Mouse (Mus musculus) thymus, postnatal 10 days (tissue): ENCODE measurements around the gene Ubap2l.

Experiments
- DNase-seq, 2 experiments: peaks; one replicate each; pipeline ENCODE4 v3.0.0; 2021; ENCODE audit warnings: low spot score in 2 of 2

The Ubap2l gene

DNA sequence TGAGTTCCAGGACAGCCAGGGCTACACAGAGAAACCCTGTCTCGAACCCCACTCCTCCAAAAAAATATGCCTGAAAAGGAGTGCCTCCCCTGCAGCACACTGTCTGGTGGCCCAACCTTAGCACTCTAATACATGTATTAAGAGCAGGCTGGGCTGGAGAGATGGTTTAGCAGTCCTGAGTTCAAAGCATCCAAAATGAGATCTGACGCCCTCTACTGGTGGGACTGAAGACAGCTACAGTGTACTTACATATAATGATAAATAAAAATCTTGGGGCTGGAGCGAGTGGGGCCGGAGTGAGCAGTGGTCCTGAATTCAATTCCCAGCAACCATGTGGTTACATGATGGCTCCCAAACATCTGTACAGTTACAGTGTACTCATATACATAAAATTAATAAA is 85.5 kb downstream of the Ubap2l start:
- DNase-seq, result peak in 1 of 2 experiments; percentile 55

DNA sequence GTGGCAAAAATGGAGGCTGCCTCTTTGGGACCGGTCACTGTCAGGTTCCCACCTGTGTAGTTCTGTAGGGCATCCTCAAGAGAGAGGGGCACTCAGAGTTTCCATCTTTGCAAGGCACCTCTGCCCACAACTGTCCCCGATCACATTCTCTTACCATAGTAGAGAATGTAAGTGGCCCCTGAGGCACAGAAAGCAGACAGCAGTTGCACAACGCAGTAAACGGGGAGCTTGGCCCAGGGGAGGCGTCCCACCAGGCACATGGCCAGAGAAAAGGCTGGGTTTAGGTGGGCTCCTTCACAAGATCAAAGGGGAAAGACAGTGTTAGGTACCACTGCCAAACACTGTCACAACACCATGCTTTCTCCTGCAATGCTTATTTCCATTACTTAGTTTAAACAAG is 86.5 kb downstream of the Ubap2l start:
- DNase-seq, result no peak

DNA sequence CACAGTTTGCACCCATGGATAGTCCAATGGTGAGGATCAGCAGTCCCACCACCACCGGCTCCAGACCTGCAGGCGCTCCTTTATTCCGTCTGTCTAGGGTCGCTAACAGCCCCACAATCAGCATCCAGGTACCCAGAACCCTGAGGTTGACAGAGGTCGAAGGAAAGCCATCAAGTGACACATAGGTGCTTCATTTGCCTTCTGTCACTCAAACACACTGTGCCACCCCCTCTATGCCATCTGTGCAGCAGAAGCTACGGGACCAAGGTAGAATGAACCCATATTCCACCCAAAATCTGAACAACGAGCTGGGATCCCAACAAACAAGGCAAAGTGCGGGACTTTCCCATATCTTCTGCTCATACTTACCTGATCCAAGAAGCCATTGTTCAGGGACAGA is 86.9 kb downstream of the Ubap2l start:
- no peak for DNase-seq

DNA sequence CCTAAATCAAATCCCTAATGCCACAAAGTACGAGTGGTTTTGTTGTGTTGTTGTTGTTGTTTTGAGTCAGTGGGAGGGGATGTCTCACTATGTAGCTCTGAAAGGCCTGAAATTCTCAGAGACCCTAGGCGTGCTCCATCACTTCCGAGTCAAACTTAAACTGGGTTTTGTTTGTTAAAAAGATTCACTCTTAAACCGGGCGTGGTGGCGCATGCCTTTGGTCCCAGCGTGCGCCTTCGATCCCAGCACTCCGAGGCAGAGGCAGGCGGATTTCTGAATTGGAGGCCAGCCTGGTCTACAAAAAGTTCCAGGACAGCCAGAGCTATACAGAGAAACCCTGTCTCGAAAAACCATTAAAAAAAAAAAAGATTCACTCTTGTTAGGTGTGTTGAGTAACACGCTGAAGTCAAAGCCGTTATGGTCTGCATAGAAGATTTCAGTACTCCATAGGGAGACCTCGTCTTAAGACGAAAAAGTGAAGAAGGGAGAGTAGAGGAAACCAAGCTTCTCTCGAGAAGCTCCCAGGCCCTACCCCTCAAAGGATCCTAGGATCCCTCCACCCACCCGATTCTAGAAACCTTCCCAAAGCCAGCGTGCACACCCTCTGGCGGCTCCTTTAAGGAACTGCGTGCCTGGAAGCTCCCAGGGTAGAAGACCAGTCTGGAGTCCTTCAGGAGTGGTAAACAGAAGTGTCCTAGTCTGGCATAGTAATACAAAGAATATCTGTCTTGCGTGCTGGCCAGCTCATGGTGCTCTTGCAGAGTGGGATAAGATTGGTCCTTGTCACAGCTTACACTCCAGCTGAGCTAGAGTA is 88.3 kb downstream of the Ubap2l start:
- DNase-seq, result peak; percentile 36 to 44

DNA sequence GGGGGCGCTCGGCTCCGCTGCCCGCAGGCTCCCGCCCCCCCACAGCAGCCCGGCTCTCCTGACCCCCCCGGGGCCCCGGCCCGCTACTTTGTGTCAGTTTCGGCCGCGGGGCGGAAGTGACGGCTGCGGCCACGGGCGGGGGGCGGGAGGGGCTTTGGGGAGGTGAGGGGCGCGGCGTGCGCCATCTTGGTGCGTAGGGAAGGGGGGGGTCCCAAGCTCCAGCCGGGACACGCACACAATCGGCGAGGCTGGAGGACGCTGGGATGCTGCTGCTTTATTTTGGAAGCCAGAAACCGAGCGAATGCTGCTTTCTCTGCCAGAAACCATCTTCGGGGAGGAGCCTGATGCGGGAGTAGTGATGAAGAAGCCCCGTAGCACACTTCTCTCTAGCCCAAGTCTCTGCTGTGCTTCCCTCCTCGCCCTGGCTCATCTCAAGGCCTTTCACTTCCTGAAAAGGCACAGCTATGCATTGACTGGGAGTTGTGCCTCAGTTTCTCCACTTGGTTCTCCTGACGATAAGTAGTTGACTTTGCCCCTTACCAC is 89.1 kb downstream of the Ubap2l start, which contains the start of gene Atp8b2:
Atp8b2 (minus strand) TSS at position 288 of the 543 bp plus-strand sequence.
- DNase-seq, result peak; percentile 48 to 68

DNA sequence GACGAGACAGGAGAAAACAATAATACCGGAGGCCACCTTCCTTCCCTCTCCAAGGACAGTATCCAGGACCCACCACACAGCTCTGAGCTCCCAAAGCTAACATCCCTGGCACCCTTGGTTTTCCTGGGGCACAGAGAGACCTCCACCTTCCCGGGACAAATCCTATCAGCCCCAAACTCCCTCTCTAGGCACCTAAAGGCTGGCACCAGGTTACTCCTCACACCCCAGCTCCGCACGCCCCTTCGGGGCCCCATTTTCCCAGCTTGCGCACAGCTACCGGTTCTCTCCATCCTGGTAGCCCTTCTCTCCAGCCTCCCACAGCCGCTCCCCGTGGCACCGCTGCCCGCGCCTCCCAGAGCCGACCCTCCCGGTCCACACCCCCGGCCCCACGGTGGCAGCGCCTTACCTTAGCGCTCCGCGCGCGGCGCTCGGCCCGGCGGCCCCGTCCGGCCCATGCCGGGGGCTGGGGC is 89.6 kb downstream of the Ubap2l start:
- DNase-seq, result peak in 1 of 2 experiments; percentile 40

DNA sequence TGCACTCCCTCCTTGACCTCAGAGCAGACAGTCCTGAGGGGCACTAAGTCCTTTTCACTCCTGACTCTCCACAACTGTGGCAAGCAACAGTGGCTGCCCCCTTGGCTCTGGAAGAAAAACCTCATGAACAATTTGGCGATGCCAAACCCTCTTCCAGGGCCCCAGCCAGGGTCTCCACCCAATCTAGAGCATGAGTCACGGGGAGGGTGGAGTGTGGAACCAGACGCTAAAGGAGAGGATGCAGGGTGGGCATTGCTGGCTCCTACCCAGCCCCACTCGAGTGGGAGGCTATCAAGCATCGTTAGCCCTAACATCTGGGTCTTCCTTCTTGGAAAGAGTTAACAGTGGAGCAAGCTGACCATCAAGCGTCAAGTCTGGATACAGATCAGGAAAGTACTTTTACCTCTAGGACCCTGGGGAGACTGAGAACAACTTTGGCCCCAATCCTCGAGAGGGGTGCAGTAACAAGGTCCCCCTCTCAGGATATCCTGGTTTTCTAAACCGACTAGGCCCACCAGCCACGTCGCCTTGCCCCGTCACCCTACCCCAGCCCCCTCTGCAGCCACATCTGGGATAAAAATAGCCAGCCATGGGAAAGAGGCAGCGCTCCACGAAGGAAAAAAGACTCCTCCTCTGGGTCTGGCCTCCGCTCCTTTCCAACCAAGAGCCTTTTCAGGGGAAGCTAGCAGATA is 90.2 kb downstream of the Ubap2l start:
- no peak for DNase-seq

DNA sequence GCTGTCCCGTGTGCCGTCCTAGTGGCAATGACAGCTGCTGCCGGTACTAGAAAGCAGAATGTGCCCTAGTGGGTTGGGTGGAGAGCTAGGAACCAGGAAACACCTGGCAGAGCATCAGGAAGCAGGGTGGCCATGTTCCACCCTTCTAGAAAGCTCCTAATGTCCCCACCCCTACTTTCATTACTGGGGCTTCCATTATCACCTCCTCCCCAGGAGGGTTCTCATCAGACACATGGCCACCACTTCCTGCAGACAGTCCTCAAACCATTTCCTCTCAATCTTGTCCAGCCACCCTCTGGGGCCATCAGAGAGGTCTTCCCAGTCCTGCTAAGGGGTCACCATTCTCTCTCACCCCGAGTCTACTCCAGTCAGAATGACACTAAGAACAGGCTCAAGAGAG is 91.0 kb downstream of the Ubap2l start:
- no peak for DNase-seq

DNA sequence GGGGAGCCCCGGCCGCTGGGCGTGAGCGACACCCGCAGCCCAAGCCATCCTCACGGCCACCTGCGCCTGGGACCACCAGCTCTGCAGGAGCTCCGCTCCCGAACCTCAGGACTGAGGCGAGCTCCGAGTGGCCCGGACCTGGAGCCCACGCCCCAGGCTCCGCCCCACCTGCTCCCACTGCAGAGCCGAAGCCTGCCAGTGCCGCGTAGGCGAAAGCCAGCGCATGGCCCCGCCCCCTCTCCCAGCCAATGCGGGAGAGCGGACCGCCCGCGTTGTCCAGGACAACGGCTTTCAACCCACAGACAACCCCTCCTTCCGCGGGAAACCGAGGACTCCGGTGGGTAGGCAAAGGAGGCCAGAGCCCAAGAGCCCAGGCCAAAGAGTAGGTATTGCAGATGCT is 92.0 kb downstream of the Ubap2l start:
- DNase-seq, result peak; percentile 77

DNA sequence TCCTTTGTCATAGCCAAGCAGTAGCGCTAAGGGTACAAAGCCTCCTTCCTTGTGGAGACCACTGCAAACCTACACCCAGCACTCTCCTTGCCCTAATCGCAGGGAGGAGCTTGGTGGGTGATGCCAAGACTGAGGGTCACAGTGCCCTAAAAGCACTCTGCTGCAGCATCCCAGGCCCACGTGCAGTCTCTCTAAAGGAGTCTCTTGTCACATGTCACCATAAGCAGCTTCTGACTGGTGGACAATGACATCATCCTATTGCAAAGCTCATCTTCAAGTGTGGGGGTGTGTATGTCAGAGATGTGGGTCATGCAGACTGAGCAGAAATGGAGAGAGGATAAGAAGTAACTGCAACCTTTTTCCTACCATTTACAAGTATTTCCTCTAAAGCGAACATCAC is 93.0 kb downstream of the Ubap2l start:
- no peak for DNase-seq

DNA sequence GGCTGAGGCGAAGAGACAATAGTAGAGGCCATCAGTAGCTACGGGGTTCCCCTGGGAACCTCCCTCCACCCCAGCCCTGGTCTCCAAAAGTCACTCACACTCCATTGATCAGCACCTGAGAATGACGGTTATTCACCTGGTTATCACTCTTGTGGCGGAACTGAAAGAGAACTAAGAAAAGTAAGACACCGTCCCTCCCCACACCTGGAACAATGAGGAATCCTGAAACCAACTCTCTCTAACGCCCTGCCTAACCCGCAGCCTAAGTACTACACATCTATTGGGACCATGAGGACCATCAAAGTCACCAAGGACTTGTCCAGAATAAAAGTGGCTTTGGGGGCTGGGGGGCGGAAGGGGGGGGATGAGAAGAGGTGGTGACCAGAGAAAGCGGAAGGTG is 94.5 kb downstream of the Ubap2l start:
- DNase-seq, result no peak

DNA sequence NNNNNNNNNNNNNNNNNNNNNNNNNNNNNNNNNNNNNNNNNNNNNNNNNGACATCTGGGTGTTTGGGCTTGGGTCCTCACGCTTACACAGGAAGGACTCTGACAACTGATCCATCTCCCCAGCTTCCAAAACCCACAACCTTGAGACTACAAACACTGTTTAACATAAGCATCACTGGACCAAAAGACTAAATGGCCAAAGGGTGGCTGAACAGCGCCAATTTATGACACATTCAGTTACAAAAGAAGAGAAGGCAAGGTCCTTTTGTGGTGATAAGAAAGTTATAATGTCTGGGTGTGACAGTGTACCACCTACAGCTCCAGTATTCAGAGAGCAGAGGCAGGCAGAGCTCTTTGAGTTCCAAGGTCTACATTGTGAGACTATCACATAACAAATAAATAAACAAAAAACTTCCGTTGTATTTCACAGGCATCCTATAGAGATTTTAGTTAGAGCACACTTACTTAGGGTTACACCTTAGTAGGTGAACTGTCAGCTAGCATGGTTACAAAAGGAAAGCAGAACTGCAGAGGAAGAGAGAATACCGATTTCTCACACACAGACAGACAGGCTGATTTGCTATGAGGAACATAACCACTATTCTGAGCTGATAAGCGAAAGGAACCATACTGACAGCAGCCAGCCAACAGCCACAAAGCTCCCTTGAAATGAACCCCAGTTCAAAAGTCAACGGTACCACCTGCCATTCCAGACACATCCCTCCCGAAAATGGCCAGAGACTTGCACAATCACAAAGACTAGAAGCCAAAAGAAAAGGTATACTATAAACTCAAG is 96.1 kb downstream of the Ubap2l start:
- no peak for DNase-seq

DNA sequence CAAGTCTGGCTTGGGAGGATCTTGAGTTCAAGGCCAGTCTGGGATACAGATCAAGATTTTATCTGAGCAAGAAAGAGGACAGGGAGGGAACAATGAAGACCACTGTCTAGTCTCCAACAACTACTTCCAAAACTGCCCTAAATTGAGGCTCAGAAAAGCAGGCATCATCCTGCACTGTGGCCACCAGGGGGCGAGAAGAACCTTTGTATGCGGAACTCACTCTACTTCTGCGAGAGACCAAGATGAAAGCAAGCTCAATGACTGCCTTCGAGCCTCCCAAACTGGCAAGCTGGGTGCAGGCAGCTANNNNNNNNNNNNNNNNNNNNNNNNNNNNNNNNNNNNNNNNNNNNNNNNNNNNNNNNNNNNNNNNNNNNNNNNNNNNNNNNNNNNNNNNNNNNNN is 99.0 kb downstream of the Ubap2l start:
- DNase-seq, result peak; percentile 64 to 85
